Mouse (Mus musculus) neural tube, embryonic 11.5 days (tissue): ENCODE data around the gene Trappc10. TPM values are rescaled to one million over a fixed set of nuclear protein-coding genes. Genes with fewer than 3 reads are reported as not detected.
A peak's percentile ranks its signal among the peaks of the same experiment; 100 is the strongest.

ENCODE experiments used
- ATAC-seq: fragments of 200-750 bp; cut with Nextera tagmentation; 2 replicates; pipeline ENCODE4 v1.8.0; 2017; ENCODE audit warnings: moderate number of reproducible peaks, mild to moderate bottlenecking, moderate TSS enrichment, moderate library complexity; ENCODE audit not compliant: insufficient read depth, low FRiP score, low TSS enrichment
- DNase-seq: peaks from one replicate; pipeline ENCODE4 v3.0.0-alpha.2; 2015; ENCODE audit warnings: low spot score
- H3K27ac ChIP-seq: fragments of 300-500 bp; sonication (generic); 2 replicates; pipeline ENCODE4 v1.5.1; 2014; ENCODE audit warnings: low read depth, mild to moderate bottlenecking, low read length
- H3K27me3 ChIP-seq: fragments of 300-500 bp; sonication (generic); 2 replicates; pipeline ENCODE4 v1.6.1; 2014; ENCODE audit warnings: mild to moderate bottlenecking, low read length, mixed read lengths; ENCODE audit not compliant: control insufficient read depth, insufficient read depth
- H3K36me3 ChIP-seq: fragments of 300-500 bp; sonication (generic); 2 replicates; pipeline ENCODE4 v1.6.1; 2014; ENCODE audit warnings: mild to moderate bottlenecking, low read length, moderate library complexity, mixed read lengths; ENCODE audit not compliant: control insufficient read depth, insufficient read depth
- H3K4me1 ChIP-seq: fragments of 300-500 bp; sonication (generic); 2 replicates; pipeline ENCODE4 v1.6.1; 2014; ENCODE audit warnings: low read length, mixed read lengths; ENCODE audit not compliant: control insufficient read depth, insufficient read depth
- H3K4me2 ChIP-seq: fragments of 300-500 bp; sonication (generic); 2 replicates; pipeline ENCODE4 v1.6.1; 2014; ENCODE audit warnings: low read depth, mild to moderate bottlenecking, moderate library complexity
- H3K4me3 ChIP-seq: fragments of 300-500 bp; sonication (generic); 2 replicates; pipeline ENCODE4 v1.5.1; 2014; ENCODE audit warnings: low read depth, low read length
- H3K9ac ChIP-seq: fragments of 300-500 bp; sonication (generic); 2 replicates; pipeline ENCODE4 v1.6.1; 2014; ENCODE audit warnings: mild to moderate bottlenecking, low read length
- H3K9me3 ChIP-seq: fragments of 300-500 bp; sonication (generic); 2 replicates; pipeline ENCODE4 v1.6.1; 2016; ENCODE audit warnings: low read length; ENCODE audit not compliant: control insufficient read depth
- WGBS: fragments of 180-500 bp; shearing (Covaris S2); extraction: QIAGEN DNeasy Blood & Tissue Kit; methylation state at CpG from one replicate; pipeline ENCODE4 v1.1.7; 2014; 5-methylcytosine and 5-hydroxymethylcytosine counted together
- polyA plus RNA-seq: library from polyadenylated mRNA; unstranded; fragments of >200 nt; fragmentation: Nextera tagmentation; extraction: Ambion mirVana; gene quantifications from 2 replicates; pipeline ENCODE4 v1.2.1, GENCODE M21; 2014

Gene Trappc10
- polyA plus RNA-seq, 1 experiment from 2014 or later: 16.1 TPM

DNA sequence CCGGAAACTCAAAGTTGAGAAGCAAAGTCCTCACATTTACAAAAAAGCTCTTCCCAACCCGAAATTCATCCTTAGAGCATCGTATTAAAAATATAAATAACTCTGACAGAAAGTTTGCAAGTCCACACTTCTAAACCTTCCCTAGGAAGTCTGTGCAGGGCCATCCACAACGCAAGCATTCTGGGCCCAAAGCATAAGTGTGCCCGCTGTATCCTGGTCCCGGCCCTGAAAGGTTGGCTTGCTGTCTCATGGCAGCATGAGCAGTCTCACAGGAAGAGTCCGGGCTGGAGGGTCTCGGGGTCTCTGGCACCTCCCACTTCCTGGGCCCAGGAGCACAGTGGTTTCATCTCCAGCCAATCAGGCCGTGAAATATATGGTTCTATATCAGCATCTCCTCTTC, 72.9 kb downstream of the Trappc10 start:
- no peak overlapping the region for H3K9ac ChIP-seq
- no peak overlapping the region for H3K4me2 ChIP-seq
- H3K4me1 ChIP-seq: no peaks in the 10 kb centered on the region
- ATAC-seq (no peak), DNase-seq (no peak)
- no peak overlapping the region for H3K27ac ChIP-seq
- H3K9me3 ChIP-seq: no peaks in the 10 kb centered on the region
- no peak overlapping the region for H3K4me3 ChIP-seq
- 94% methylated on average over 9 of the region's 9 CpGs for WGBS
- peaks cover 15% of the 10 kb centered on the region for H3K36me3 ChIP-seq
- no peaks in the 10 kb centered on the region for H3K27me3 ChIP-seq

DNA sequence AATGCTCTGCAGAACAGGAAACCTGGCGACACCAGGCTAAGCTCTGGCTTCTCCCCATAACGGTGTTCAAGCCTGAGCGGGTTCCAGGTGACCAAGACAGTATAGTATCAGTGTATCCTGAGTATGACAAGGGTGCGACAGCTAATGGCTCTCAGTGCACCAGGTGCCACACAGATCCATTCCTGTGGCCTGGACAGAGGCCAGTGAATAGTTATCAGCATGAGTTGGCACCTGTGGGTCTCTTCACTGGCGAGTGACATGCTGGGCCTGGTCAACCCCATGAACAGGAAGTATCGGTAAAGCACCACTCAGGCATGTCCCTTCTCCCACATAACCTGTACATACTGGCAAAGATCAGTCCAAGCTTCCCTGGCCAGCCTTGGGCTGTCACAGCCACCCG, 73.4 kb downstream of the Trappc10 start:
- Histone ChIP-seq H3K4me3 (no peak overlapping the region), H3K4me1 (no peaks in the 10 kb centered on the region), H3K4me2 (no peak overlapping the region), H3K36me3 (peaks cover 15% of the 10 kb centered on the region), H3K27me3 (no peaks in the 10 kb centered on the region), H3K27ac (no peak overlapping the region), H3K9me3 (no peaks in the 10 kb centered on the region), H3K9ac (no peak overlapping the region)
- 92% methylated on average over 7 of the region's 7 CpGs for WGBS
- no peak for DNase-seq
- ATAC-seq: no peak

DNA sequence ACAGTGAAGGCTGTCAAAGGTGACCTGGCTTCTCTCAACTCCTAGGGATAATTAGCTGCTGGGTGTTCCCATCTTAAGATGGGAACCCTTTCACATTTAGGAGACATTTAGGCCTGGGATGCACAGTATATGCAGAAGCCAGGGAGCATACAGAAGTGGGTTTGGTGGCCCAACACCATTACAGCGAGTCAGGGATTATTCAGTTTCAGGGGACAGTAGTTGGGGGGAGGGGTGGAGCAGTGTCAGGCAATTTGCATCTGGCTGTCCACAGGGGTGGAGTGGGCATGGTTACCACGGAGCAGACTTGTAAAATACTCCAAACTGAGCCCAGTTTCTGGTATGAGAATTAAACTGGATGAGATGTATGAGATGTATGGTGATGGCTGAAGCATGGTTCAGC, 74.0 kb downstream of the Trappc10 start:
- DNase-seq (no peak), ATAC-seq (no peak)
- H3K36me3 ChIP-seq: peaks cover 15% of the 10 kb centered on the region
- H3K4me3 ChIP-seq: no peak overlapping the region; the same call in 1 of the 2 replicates
- H3K4me2 ChIP-seq: peak overlapping the region; percentile 74
- no peak overlapping the region for H3K27ac ChIP-seq
- no peaks in the 10 kb centered on the region for H3K4me1 ChIP-seq
- H3K27me3 ChIP-seq: no peaks in the 10 kb centered on the region
- WGBS: 56% methylated on average over 2 of the region's 2 CpGs
- no peak overlapping the region for H3K9ac ChIP-seq
- H3K9me3 ChIP-seq: no peaks in the 10 kb centered on the region

DNA sequence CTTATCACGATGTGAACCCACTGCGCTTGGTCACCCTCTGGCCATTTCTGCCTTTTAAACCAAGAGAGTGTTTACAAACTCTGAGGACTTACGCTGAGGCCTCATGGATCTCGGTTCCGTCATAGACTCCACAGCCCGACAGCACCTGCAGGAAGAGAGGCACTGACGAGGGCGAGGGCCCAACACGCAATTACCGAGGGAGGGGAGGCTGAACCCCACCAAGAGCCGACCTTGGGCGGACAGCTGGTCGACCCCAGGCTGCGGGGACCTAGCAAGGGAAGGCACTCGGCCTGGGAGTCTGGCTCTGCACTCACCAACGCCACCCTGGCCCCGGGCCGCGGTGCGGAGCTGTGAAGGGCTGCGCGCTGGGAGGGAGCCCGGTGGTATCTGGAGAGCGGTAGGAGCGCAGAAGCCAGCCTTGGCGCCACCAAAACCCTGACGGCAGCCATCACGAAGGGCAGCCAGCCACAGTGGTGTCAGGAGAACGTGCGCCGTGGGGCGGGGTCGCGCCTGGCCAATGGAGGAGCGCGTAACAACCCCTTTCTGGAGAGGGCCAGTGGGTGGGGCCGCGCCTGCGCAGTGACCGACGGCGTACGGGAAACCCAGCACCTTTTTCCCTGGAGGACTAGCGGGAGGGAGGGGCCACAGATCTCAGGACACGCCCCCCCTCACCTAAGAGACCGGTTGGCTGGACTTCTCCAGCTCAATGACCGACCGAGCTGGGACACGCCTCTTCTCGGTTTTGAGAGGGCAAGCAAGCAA, 75.0 kb downstream of the Trappc10 start, which contains the start of gene D10Jhu81e:
D10Jhu81e (minus strand) TSS at position 502 of the 762 bp plus-strand sequence.
- WGBS: 2% methylated on average over 47 of the region's 50 CpGs
- peak within 1 kb of the TSS; percentile 74 for H3K4me2 ChIP-seq
- H3K9me3 ChIP-seq: no peaks in the 10 kb centered on the region
- ATAC-seq (peak; percentile 95), DNase-seq (peak; percentile 99)
- no peak within 1 kb of the TSS for H3K27ac ChIP-seq
- H3K27me3 ChIP-seq: no peaks in the 10 kb centered on the region
- H3K4me3 ChIP-seq: peak within 1 kb of the TSS; percentile 58
- peaks cover 13% of the 10 kb centered on the region for H3K36me3 ChIP-seq
- H3K9ac ChIP-seq: peak within 1 kb of the TSS; percentile 57
- H3K4me1 ChIP-seq: no peaks in the 10 kb centered on the region

DNA sequence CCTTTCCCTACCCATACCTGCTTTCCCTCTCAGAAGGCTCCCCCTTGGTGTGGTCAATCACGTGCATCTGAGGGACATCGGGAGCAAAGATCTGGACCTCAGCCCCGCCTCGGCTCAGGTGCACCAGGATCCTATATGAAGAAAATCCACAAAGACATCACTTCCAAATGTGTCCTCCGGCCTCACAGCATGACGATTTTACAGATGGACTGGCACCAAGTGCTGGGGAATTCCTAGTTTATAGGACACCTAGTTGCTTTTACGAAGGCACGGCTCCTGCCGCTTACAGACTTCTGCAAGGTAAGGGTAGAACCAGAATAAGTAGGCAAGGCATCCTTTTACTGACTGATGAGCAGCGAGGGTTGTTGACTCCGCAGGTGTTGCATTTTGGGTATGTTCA, 75.6 kb downstream of the Trappc10 start:
- Histone ChIP-seq H3K9me3 (no peaks in the 10 kb centered on the region), H3K27me3 (no peaks in the 10 kb centered on the region), H3K9ac (no peak overlapping the region), H3K4me2 (peak overlapping the region; percentile 74), H3K27ac (no peak overlapping the region), H3K4me1 (no peaks in the 10 kb centered on the region), H3K4me3 (peak overlapping the region; percentile 58), H3K36me3 (peaks cover 13% of the 10 kb centered on the region)
- DNase-seq: no peak
- no peak for ATAC-seq
- 85% methylated on average over 11 of the region's 11 CpGs for WGBS

DNA sequence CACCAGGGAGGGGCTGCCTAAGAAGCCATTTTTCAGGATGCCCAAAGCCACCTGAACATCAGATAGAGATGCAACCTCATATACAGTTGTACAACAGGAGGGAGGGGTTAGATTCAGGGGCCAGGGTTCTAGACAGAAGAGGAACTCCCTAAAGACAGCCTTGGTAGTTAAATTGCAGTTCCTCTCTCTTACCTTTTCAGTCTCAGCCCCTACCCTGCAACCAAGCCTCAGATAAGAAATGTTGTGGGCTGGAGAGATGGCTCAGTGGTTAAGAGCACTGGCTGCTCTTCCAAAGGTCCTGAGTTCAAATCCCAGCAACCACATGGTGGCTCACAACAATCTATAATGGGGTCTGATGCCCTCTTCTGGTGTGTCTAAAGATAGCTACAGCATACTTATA, 76.7 kb downstream of the Trappc10 start:
- no peaks in the 10 kb centered on the region for H3K4me1 ChIP-seq
- no peak overlapping the region for H3K27ac ChIP-seq
- peaks cover 6% of the 10 kb centered on the region; the same call in 1 of the 2 replicates for H3K36me3 ChIP-seq
- DNase-seq (no peak), ATAC-seq (no peak)
- no peak overlapping the region for H3K9ac ChIP-seq
- H3K27me3 ChIP-seq: no peaks in the 10 kb centered on the region
- no peaks in the 10 kb centered on the region for H3K9me3 ChIP-seq
- no peak overlapping the region for H3K4me3 ChIP-seq
- no peak overlapping the region for H3K4me2 ChIP-seq

DNA sequence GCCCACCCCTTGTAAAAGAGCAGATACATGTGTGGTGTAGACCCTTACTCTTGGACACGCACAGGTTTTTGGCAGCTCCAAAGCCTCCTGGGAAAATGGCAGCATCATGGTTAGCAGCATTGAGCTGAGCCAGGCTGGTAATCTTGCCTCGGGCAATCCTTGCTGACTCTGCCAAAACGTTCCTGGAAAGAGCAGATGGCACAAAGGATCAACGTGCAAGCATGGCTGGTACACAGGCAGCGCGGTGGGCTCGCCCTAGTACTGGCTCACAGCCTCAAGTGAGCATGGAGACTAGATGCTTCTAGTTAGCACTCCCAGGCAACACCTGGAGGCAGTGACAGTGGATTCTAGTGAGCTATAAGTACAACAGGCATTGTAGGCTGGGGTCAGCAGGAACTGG, 77.1 kb downstream of the Trappc10 start:
- Histone ChIP-seq H3K4me3 (no peak overlapping the region), H3K9ac (no peak overlapping the region), H3K4me2 (no peak overlapping the region), H3K36me3 (peaks cover 4% of the 10 kb centered on the region; the same call in 1 of the 2 replicates), H3K27me3 (no peaks in the 10 kb centered on the region), H3K9me3 (no peaks in the 10 kb centered on the region), H3K4me1 (no peaks in the 10 kb centered on the region), H3K27ac (no peak overlapping the region)
- DNase-seq (no peak), ATAC-seq (no peak)
- 90% methylated on average over 7 of the region's 7 CpGs for WGBS

DNA sequence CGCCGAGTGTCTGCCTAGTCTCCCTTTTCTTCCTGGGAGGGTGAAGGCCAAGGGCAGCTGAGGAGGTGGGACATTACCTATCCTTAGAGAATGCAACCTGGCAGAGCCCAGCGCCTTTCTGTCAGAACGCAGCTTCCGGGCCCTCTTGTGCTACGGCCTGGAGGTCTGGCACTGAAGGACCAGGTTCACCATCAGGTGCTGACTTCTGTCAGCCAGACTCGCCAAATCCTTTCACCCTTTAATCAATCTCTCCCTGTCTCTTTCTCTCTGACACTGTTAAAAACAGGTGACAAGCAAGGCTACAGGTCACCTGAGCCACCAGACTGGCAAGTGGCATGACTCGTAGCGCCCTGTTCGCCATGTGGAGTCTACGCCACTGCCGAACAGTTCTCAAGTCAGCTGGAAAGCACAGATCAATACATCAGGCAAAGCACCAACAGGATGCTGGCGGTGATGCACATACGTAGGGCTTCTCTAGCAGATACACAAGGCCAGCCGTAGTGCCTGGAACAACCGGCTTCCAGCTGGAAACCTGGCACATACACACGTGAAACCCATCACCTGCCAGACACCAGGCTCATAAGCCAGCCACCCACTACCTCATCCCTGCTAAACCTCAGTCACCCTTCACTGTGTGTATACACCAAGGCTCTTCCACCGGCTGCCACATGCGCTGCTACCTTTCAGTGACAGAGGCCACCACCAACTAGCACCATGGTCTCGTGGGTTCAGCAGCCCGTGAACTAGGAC, 79.0 kb downstream of the Trappc10 start:
- no peak overlapping the region for H3K4me2 ChIP-seq
- H3K9ac ChIP-seq: no peak overlapping the region
- H3K27ac ChIP-seq: no peak overlapping the region
- ATAC-seq (no peak), DNase-seq (no peak)
- 91% methylated on average over 21 of the region's 21 CpGs for WGBS
- no peaks in the 10 kb centered on the region; the same call in 1 of the 2 replicates for H3K36me3 ChIP-seq
- H3K4me3 ChIP-seq: no peak overlapping the region
- H3K27me3 ChIP-seq: no peaks in the 10 kb centered on the region
- no peaks in the 10 kb centered on the region for H3K9me3 ChIP-seq
- H3K4me1 ChIP-seq: no peaks in the 10 kb centered on the region
